Mouse (Mus musculus) midbrain, embryonic 14.5 days (tissue): ENCODE results near the gene Actr10. TPM values are rescaled to one million over a fixed set of nuclear protein-coding genes. Genes with fewer than 3 reads are reported as not detected.

Source experiments
- ATAC-seq: fragments of 200-750 bp; cut with Nextera tagmentation; 2 replicates; pipeline ENCODE4 v1.8.0; 2017; ENCODE audit warnings: moderate number of reproducible peaks, moderate library complexity; ENCODE audit not compliant: low FRiP score, low TSS enrichment
- DNase-seq: peaks from one replicate; pipeline ENCODE4 v3.0.0-alpha.2; 2015
- H3K27ac ChIP-seq: fragments of 300-500 bp; sonication (generic); replicated peaks from 2 replicates; pipeline ENCODE4 v1.5.1; 2014; ENCODE audit warnings: mild to moderate bottlenecking, low read depth, low read length, moderate library complexity
- H3K27me3 ChIP-seq: fragments of 300-500 bp; sonication (generic); 2 replicates; pipeline ENCODE4 v1.6.1; 2014; ENCODE audit warnings: low read length, control low read depth, mixed read lengths; ENCODE audit not compliant: control insufficient read depth, insufficient read depth
- H3K36me3 ChIP-seq: fragments of 300-500 bp; sonication (generic); 2 replicates; pipeline ENCODE4 v1.6.1; 2014; ENCODE audit warnings: low read length, control low read depth; ENCODE audit not compliant: control insufficient read depth, insufficient read depth
- H3K4me1 ChIP-seq: fragments of 300-500 bp; sonication (generic); 2 replicates; pipeline ENCODE4 v1.6.1; 2014; ENCODE audit warnings: mild to moderate bottlenecking, antibody characterized with exemption, low read length, control low read depth; ENCODE audit not compliant: control insufficient read depth, insufficient read depth
- H3K4me2 ChIP-seq: fragments of 300-500 bp; sonication (generic); 2 replicates; pipeline ENCODE4 v1.6.1; 2014; ENCODE audit warnings: mild to moderate bottlenecking, low read length, moderate library complexity
- H3K4me3 ChIP-seq: fragments of 300-500 bp; sonication (generic); replicated peaks from 2 replicates; pipeline ENCODE4 v1.5.1; 2014; ENCODE audit warnings: low read depth, low read length
- H3K9ac ChIP-seq: fragments of 300-500 bp; sonication (generic); replicated peaks from 2 replicates; pipeline ENCODE4 v1.6.1; 2014; ENCODE audit warnings: mild to moderate bottlenecking, low read length, moderate library complexity
- H3K9me3 ChIP-seq: fragments of 300-500 bp; sonication (generic); 2 replicates; pipeline ENCODE4 v1.6.1; 2016; ENCODE audit warnings: low read length, control low read depth, mixed read lengths; ENCODE audit not compliant: control insufficient read depth
- WGBS: fragments of 180-500 bp; shearing (Covaris S2); extraction: QIAGEN DNeasy Blood & Tissue Kit; methylation state at CpG from one replicate; pipeline ENCODE4 v1.1.7; 2014; 5-methylcytosine and 5-hydroxymethylcytosine counted together
- polyA plus RNA-seq: library from polyadenylated mRNA; unstranded; fragments of >200 nt; fragmentation: Nextera tagmentation; extraction: Ambion mirVana; gene quantifications from 2 replicates; pipeline ENCODE4 v1.2.1, GENCODE M21; 2014

The Actr10 gene
- polyA plus RNA-seq, 1 experiment from 2014 or later: 257 TPM

DNA sequence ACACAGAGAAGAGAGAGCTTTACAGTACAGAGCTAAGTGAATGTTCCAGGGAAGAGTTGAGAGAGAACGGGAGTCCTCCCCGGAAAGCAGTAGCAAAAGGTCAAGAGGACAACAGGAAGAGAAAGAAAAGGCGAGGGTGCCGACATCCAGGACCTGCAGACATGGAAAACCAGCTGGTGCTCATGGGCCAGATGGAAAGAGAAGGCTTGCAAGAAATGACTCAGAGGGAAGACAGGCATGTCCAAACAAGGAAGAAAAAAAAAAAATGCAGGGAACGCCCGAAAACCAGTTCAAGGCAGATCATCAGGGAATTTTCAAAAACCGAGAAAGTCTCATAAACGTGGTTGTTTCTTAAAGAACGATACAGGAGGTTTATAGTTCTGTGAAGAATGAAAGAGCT lies 30.8 kb upstream of the Actr10 start:
- H3K9me3 ChIP-seq: no peaks in the 10 kb centered on the region
- no peaks in the 10 kb centered on the region for H3K27me3 ChIP-seq
- WGBS: 92% methylated on average over 9 of the region's 9 CpGs
- no peaks in the 10 kb centered on the region for H3K4me1 ChIP-seq
- no peak overlapping the region for H3K9ac ChIP-seq
- ATAC-seq (no peak), DNase-seq (no peak)
- H3K27ac ChIP-seq: no peak overlapping the region
- H3K4me3 ChIP-seq: no peak overlapping the region
- H3K36me3 ChIP-seq: no peaks in the 10 kb centered on the region
- H3K4me2 ChIP-seq: no peak overlapping the region

DNA sequence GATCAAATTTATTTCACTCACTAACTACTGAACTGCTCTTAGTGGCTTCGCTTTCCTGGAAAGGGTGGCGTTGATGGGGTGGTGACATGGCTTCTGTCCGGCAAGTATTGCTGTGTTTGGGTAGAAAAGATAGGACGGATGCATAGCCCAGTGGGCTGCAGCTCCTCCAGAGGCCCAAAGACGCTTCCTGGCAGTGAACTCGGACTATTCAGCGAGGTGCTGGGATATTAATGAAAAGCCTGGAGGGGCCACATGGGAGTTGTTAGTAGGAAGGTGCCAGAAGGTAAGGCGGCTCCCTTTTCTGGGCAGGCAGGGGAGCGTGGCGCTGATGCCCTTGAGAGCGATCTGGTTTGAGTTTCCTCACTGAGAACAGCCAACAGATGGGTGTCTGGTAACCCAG lies 30.0 kb upstream of the Actr10 start:
- Histone ChIP-seq H3K4me3 (no peak overlapping the region), H3K27ac (no peak overlapping the region), H3K9ac (no peak overlapping the region), H3K4me2 (no peak overlapping the region), H3K36me3 (no peaks in the 10 kb centered on the region), H3K4me1 (no peaks in the 10 kb centered on the region), H3K9me3 (no peaks in the 10 kb centered on the region), H3K27me3 (no peaks in the 10 kb centered on the region)
- 80% methylated on average over 11 of the region's 11 CpGs for WGBS
- ATAC-seq (no peak), DNase-seq (no peak)

DNA sequence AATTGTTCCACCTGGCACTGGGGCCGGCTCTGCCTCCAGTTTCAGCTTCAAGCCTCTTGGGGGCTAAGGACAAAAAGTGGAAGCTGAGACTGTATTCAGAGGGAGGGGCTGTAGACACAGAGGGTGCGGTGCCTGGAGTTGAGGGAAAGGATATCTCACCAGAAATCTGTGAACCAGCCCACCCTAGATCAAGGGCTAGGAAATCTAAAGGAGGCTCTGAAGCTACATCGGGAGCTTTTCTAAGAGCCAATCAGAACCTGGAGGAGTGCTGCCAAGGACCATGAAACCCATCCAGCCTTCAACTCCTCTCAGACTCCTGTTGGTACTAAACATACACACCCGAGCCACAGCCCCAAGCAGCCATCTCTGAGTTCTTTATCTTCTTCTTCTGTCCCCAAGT lies 29.6 kb upstream of the Actr10 start:
- H3K36me3 ChIP-seq: no peaks in the 10 kb centered on the region
- whole genome bisulfite sequencing: 74% methylated on average over 4 of the region's 4 CpGs
- DNase-seq (no peak), ATAC-seq (no peak)
- no peak overlapping the region for H3K4me3 ChIP-seq
- H3K27me3 ChIP-seq: no peaks in the 10 kb centered on the region
- H3K9ac ChIP-seq: no peak overlapping the region
- H3K27ac ChIP-seq: no peak overlapping the region
- H3K4me1 ChIP-seq: no peaks in the 10 kb centered on the region
- H3K9me3 ChIP-seq: no peaks in the 10 kb centered on the region
- no peak overlapping the region for H3K4me2 ChIP-seq

DNA sequence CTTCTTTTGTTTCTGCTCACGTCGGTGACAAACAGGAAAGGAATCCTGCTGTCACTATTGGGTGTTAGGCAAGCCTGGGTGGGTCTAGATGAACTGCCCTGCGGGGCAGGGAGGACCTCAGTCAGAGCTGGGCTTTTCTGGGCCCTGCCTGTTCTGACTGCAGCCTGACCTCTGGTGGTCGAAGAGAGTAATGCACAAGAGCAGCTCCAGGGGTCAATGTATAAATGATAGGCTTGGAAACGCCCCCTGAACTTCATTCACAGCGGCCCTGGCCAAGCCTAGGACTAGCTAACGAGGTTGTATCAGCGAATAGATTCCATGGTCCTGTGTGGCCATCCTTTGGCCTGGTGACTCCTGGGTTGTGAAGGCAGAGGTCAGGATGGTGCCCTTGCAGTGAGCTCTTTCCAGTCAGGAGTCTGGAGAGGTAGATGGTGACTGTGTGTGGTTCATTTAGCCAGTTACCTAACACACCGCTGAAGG lies 27.4 kb upstream of the Actr10 start:
- Histone ChIP-seq H3K27me3 (no peaks in the 10 kb centered on the region), H3K9me3 (no peaks in the 10 kb centered on the region), H3K9ac (no peak overlapping the region), H3K4me1 (no peaks in the 10 kb centered on the region), H3K36me3 (no peaks in the 10 kb centered on the region), H3K4me2 (no peak overlapping the region), H3K4me3 (no peak overlapping the region), H3K27ac (no peak overlapping the region)
- 9% methylated on average over 9 of the region's 9 CpGs for WGBS
- peak; percentile 58; the same call in 1 of the 2 replicates for ATAC-seq
- DNase-seq: peak; percentile 86

DNA sequence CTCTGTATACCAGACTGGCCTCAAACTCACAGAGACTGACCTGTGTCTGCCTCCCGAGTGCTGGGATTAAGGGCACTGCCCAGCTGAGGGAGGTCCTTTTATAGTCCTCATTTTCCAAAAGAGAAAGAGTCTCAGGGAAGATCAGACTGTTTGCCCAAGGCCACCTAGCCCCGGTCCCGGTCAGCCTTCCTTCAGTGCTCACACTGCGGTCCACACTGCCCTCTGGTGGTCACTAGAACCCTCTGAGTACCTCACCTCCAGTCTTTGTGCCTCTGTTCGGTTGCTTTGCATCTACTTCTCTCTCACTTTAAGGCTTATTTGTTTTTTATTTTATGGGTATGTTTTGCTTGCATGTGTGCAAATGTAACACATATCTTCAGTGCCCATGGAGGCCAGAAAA lies 26.6 kb upstream of the Actr10 start:
- no peak overlapping the region for H3K27ac ChIP-seq
- H3K9me3 ChIP-seq: no peaks in the 10 kb centered on the region
- no peaks in the 10 kb centered on the region for H3K4me1 ChIP-seq
- no peaks in the 10 kb centered on the region for H3K36me3 ChIP-seq
- H3K4me2 ChIP-seq: no peak overlapping the region
- no peaks in the 10 kb centered on the region for H3K27me3 ChIP-seq
- no peak overlapping the region for H3K9ac ChIP-seq
- peak; percentile 62; the same call in 1 of the 2 replicates for ATAC-seq
- peak; percentile 92 for DNase-seq
- no peak overlapping the region for H3K4me3 ChIP-seq
- 8% methylated on average over 5 of the region's 5 CpGs for WGBS

DNA sequence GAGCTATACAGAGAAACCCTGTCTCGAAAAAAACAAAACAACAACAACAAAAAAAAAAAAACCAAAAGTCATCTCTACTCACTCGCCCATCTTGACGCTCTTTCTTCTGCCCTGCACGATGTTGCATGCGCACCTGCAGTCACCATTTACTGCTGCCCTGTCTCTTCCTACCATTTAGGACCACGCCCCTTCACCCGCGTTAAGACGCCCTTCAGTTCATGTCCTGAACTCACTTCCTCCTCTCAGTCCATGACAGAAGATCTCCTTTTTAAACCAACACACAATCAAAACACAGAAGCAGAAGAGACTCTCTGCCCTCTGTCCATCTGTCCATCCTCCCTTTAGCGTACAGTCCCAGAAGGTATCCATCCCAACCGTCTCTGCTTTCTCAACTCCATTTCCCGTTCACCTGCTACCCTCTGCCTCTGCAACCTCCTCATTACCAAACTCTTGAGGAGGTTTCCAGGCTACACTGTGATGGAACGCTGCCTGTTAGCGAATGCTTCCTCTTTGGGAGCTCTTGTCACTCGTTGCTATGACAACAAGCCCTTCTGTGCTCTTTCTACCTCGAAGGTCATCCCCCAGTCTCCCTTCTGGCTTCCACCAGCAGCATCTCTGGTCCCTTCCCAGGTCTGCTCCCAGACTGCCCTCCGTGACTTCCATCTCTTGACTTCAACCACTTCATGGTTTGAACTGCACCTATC lies 25.8 kb upstream of the Actr10 start:
- Histone ChIP-seq H3K4me3 (no peak overlapping the region), H3K27ac (no peak overlapping the region), H3K36me3 (no peaks in the 10 kb centered on the region), H3K27me3 (no peaks in the 10 kb centered on the region), H3K4me1 (no peaks in the 10 kb centered on the region), H3K9me3 (no peaks in the 10 kb centered on the region), H3K4me2 (no peak overlapping the region), H3K9ac (no peak overlapping the region)
- DNase-seq (peak; percentile 35), ATAC-seq (no peak)
- 62% methylated on average over 17 of the region's 17 CpGs for WGBS

DNA sequence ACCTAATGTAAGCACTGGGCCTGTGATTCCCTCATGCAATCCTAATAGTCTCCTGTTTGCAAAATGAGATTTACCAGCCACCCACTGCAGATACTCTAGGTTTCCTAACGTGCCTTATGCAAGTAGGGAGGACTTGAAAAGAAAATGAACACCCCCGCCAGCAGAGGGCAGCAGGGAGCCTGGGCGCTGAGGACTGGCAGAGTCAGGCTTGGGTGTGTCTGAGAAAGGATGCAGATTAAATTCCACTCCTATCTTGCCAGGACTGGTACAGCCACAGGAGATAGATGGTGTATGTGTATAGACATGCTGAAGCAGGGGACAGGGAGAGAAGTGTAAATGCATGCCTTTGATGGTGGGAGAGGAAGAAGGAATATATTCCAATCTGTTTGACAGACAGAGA lies 24.2 kb upstream of the Actr10 start:
- DNase-seq: no peak

DNA sequence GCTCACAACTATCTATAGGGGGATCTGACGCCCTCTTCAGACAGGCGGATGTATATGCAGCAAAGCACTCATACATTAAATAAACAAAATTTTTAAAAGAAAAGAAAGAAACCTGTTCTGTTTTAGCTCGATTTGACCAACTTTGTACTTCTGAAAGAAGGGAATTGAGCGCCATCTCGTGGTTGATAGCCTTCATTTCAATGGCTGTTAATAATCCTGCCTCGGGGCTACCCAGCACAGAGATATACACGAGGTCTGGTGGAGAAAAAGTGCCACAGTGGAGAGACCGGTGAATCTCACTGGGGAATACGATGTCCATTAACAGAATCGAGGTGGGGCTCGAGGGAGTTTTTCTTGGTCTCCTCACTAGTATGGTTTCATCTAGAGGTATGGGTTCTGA lies 23.3 kb upstream of the Actr10 start:
- no peaks in the 10 kb centered on the region for H3K9me3 ChIP-seq
- H3K27ac ChIP-seq: no peak overlapping the region
- no peak for ATAC-seq
- no peaks in the 10 kb centered on the region for H3K27me3 ChIP-seq
- no peaks in the 10 kb centered on the region for H3K4me1 ChIP-seq
- H3K4me3 ChIP-seq: no peak overlapping the region
- DNase-seq: peak; percentile 86
- no peaks in the 10 kb centered on the region for H3K36me3 ChIP-seq
- no peak overlapping the region for H3K9ac ChIP-seq
- WGBS: 51% methylated on average over 11 of the region's 11 CpGs
- H3K4me2 ChIP-seq: no peak overlapping the region

More for the DNA sequence above, 24.2 kb upstream of the Actr10 start:
- Histone ChIP-seq H3K9ac (no peak overlapping the region), H3K4me2 (no peak overlapping the region), H3K9me3 (no peaks in the 10 kb centered on the region), H3K27ac (no peak overlapping the region), H3K36me3 (no peaks in the 10 kb centered on the region), H3K27me3 (no peaks in the 10 kb centered on the region), H3K4me1 (no peaks in the 10 kb centered on the region), H3K4me3 (no peak overlapping the region)
- ATAC-seq: no peak
- 51% methylated on average over 3 of the region's 3 CpGs for WGBS

DNA sequence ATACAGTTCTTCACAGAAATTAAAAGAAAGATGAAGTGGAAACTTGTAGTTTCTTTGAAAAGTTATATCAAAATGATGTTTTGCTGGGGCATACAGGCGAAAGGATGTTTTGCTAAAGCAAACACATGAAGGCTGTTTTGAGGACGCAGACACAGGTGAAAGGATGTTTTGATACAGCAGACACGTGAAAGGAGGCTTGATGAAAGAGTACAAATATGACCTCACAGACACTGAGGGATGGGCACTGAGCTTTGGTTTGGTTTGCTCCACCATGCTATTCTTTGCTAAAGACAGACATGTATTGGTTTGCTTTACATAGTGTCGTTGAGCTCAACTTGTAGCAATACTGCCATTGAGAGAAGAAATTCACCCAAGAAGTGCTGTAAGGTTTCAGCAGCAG lies 7.9 kb upstream of the Actr10 start:
- Histone ChIP-seq H3K4me2 (no peak overlapping the region), H3K9ac (no peak overlapping the region), H3K9me3 (no peaks in the 10 kb centered on the region), H3K4me3 (no peak overlapping the region), H3K27ac (no peak overlapping the region), H3K4me1 (no peaks in the 10 kb centered on the region), H3K27me3 (no peaks in the 10 kb centered on the region), H3K36me3 (no peaks in the 10 kb centered on the region)
- no peak for DNase-seq
- WGBS: 90% methylated on average over 4 of the region's 4 CpGs
- no peak for ATAC-seq
